Mouse (Mus musculus) liver, embryonic 14 days (tissue): Measurements from ENCODE around the gene Ogt. TPM values are rescaled to one million over a fixed set of nuclear protein-coding genes. Genes with fewer than 3 reads are reported as not detected.

Experiments
- polyA plus RNA-seq: library from polyadenylated mRNA; depleted of rRNA; stranded (reverse); fragments of >200 nt; gene quantifications from 2 replicates; pipeline ENCODE4 v1.2.3, GENCODE M21; 2012; rRNA removed

Ogt gene
- 53.8 and 64.5 TPM in 2 replicates for polyA plus RNA-seq

DNA sequence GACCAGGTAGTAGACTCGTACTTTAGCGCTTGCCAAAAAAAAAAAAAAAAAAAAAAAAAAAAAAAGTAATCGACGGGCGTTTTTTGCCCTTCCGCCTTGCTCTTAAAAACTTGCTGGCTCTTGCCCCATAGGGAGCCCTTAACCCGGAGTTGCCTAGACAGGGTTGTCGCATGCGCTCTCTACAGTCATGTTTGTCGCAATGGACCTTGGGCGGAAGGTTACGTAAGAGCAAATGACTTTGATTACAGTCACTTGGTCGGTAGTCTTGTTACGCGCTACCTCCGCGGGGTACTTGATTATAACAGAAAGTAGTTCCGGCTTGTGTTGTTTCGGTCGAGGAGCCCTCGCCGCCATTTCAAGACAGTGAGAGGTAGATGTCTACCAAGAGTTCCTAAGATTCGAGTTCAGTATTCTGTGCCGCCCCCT lies at the start of gene Ogt:
Gene Ogt, plus strand, starts transcription at position 320 of the 426 bp plus-strand sequence.

DNA sequence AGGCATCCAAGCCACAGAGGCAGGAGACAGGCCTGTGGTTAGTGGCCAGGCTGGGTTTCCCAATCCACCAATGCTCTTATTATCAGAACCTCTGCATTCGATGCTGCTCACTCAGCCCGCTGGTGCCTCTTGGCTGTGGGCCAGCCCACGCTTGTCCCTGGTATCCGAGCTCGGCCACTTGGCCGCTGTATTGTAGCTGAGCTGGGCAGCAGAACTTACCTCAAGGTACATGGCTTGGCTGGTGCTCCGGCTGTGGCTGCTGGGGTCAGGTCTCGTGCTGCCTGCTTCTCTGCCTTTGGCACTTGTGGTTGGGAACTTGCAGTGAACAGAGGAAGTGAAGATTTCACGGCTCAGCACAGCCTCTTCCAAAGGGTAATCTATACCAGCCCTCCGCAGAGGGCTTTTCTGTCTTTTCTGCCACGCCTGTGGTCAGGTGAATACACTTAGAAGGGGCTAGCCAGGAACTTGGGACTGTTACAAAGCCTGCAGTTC lies 94.0 kb downstream of the Ogt start, which contains the start of gene Cxcr3:
Gene Cxcr3, minus strand, starts transcription at position 442 of the 492 bp plus-strand sequence.

Other genes starting within 250 kb of the Ogt start
- 11.3 and 12.1 TPM in 2 replicates for gene Zmym3, start 219.2 kb upstream of the Ogt start, polyA plus RNA-seq
- 134 TPM in 2 replicates for gene Nono, start 210.7 kb upstream of the Ogt start, polyA plus RNA-seq
- 0.98 and 3.6 TPM in 2 replicates for gene Itgb1bp2, start 191.0 kb upstream of the Ogt start, polyA plus RNA-seq
- 15.5 and 16.1 TPM in 2 replicates for gene Taf1, start 107.3 kb upstream of the Ogt start, polyA plus RNA-seq
- gene Cxcr3, start 94.2 kb downstream of the Ogt start, polyA plus RNA-seq: 0.19 and 0.27 TPM in 2 replicates
- gene Gm4779, start 154.4 kb downstream of the Ogt start, polyA plus RNA-seq: 0.20 and 0.26 TPM in 2 replicates
- 0.10 and 0.20 TPM in 2 replicates for gene 8030474K03Rik, start 154.6 kb downstream of the Ogt start, polyA plus RNA-seq
- gene Nhsl2, start 209.3 kb downstream of the Ogt start, polyA plus RNA-seq: 0.37 and 0.38 TPM in 2 replicates